Mouse (Mus musculus) frontal cortex, adult (tissue): Measurements from ENCODE around the gene Itpkb.
A peak's percentile ranks its signal among the peaks of the same experiment; 100 is the strongest.

Source experiments
- ATAC-seq: cut with Nextera tagmentation; 2 replicates; pipeline ENCODE4 v1.9.2; 2017; ENCODE audit warnings: mild to moderate bottlenecking, moderate library complexity, mixed read lengths; ENCODE audit not compliant: low TSS enrichment

Gene Itpkb

GRCm38 (mm10) chr1:180397734-180398133 lies 67.4 kb downstream of the Itpkb start:
- ATAC-seq: no peak

DNA sequence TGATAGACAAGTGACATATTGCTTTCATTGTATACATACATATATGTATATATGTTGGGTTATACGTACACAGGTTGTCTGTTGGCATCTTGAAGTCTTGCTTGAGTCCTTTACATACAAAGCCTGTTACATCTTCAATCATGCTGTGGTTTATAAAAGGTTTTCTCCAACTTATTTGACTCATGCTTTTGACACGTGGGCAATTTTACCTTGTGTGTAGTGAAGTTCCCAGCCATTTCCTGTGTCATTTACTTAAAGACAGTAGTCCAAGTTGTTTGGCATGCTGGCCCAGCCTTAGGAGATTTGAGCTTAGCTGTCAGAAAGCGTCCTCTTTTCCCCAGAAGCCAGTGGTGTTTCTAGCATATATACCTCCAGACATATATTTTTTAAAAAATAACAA lies 68.2 kb downstream of the Itpkb start:
- no peak for ATAC-seq

GRCm38 (mm10) chr1:180400691-180401455 lies 70.6 kb downstream of the Itpkb start:
- no peak for ATAC-seq

DNA sequence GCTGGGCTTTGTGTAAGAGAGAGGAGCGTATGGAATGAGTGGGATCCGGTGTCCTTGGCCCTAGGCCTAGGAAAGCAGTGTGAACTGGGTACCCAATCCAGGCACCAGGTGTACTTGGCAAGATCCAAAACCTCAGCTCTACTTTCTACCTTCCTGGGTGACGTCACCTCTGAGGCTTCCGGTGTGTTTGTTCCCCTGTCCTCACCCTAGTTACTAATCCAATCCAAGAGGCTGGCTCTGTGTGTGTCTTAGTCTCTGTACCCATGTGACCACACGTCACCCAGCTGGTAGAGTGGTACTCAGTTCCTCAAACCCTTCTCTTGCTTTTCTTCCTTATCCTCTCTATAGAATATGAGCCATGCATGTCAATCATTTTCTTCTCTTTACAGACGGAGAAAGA lies 71.4 kb downstream of the Itpkb start:
- ATAC-seq: no peak

GRCm38 (mm10) chr1:180402481-180403081 lies 72.3 kb downstream of the Itpkb start:
- ATAC-seq: no peak

GRCm38 (mm10) chr1:180403357-180403693 lies 73.0 kb downstream of the Itpkb start:
- no peak for ATAC-seq

GRCm38 (mm10) chr1:180403694-180404606 lies 73.7 kb downstream of the Itpkb start:
- no peak for ATAC-seq

GRCm38 (mm10) chr1:180404706-180405105 lies 74.4 kb downstream of the Itpkb start:
- no peak for ATAC-seq

GRCm38 (mm10) chr1:180405576-180406335 lies 75.5 kb downstream of the Itpkb start:
- no peak for ATAC-seq

DNA sequence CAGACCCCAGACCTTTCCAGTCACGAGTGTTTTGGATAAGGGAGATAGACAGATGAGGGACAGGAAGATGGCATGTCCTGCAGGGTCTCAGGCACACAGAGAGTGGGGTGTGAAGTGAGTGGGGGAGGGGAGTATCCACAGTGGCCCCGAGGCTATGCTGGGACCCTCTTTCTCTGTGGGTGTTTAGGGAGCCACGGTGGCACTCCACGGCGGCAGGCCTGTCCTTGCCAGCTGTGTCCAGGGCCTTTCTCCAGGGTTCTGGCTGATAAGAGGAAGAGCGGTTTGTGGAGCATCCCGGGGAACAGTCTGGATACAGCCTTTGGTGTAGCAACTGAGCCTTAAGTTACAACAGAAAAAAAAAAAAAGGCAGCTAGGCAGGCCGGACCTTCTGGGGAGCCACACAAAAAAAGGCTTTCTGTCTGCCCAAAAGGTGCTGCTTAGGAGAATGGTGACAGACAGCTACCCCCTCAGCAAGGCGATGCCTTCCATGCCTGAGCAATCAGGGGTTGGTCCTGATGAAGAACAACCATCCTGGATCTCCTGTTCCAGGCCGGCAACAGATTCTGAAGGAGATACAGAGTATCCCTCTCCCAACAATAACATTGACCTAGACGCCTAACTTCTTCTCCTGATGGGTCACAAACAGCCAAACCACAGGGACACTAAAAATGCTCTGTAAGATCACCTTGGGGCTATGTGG lies 76.2 kb downstream of the Itpkb start:
- ATAC-seq: no peak

GRCm38 (mm10) chr1:180407171-180407671 lies 76.9 kb downstream of the Itpkb start:
- ATAC-seq: peak; percentile 68

DNA sequence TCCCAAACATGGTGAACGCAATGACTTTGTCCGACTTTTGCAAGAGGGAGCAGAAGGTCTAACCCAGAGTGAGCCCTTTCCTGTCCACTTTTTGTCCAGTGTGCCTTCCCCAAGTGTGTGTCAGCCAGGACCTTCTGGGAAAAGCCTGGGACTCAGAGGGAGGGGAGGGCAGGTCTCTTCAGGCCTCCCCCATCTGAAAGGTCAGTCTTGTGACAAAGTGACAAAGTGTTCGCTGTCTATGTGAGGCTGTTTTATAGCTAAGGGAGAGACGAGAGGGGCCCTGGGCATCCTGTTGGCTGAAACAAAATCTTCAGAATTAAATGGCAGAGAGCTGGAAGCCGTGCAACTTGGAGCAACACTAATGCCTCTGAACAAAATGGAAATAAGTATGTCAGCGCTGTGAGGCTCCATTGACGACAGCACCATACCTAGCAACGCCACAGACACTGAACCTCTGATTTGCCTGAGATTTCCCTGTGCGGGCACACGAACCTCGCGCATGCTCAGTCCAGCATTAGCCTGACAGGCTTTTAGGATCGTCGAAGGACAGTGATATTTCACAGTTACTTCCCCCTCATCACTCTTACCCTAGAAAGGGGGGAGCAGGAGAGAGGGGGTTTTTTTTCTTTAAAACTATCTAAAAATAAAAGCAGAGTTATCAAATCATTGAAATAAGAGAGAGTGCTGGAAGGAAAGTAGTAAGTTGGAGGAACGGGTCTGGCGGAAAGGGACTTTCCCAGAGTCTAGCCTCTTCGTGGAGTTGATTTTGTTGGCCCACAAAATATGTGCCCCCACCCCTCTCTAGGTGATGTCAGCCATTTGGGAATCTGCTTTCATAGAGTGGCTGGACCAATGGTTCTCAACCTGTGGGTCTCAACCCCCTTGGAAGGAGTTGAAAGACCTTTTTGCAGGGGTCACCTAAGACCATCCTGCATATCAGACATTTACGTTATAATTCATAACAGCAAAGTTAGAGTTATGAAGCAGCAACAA lies 77.7 kb downstream of the Itpkb start:
- peak; percentile 33; the same call in 1 of the 2 replicates for ATAC-seq

- ATAC-seq: no peak
These were observed 78.5 kb downstream of the Itpkb start for GRCm38 (mm10) chr1:180408832-180409231.

DNA sequence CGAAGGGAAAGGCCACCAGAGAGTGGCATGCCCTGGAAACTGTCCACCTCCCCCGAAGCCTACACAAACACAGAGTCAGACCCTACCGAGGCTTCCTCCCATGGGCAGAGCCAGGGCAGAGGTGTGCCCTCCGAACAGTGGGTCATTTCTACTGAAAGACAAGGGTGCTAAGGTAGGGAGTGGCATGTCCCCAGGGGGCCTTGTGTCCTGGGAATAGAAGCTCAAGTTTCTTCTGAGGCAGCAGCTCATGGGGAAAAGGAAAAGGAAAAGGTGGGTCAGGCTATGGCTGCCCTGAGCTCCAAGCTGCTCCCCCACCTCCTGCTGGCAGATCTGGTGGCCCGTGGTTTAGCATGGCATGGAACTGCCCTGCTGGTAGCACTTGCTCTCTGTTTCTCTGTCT lies 79.5 kb downstream of the Itpkb start:
- ATAC-seq: no peak

- ATAC-seq: no peak
These were observed 80.0 kb downstream of the Itpkb start for GRCm38 (mm10) chr1:180410306-180410705.

GRCm38 (mm10) chr1:180415064-180415463 lies 84.8 kb downstream of the Itpkb start:
- ATAC-seq: no peak

DNA sequence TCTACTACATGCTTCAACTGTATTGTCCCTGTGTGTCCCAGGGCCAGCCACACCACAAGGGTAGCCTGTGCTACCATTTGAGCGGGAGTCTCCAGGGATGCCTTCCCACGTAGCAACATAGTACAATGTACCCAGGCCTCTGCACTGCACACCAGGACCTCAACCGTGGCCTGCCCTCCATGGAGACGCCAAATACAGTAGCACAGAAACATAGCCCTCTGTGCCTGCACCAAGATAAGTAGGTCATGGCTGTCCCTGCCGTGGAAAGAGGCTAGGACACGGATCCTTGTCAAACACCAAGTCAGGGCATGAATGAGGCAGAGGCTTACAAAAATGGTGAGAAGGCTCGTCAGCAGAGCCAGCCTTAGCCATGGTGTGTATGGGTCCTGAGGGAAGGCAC lies 85.6 kb downstream of the Itpkb start:
- no peak for ATAC-seq

DNA sequence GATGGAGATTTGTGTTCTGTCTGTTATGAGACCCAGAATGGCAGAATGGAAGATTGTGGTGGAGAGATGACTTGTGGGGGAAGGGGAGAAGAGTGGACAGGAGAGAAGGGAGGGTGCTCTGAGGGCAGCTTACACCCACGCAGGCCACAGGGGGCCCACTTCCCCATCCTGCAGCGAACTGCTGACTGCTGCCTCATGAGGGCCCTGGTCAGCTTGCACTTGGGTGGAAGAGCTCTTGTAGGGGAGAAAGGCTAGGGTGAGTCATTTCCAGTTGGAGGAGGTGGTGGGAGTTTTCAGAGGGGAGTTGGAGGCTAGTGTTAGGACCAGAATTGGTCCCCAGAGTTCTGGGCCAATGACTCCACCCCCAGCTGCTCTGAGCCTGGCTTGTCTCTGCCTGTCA lies 86.8 kb downstream of the Itpkb start:
- no peak for ATAC-seq

DNA sequence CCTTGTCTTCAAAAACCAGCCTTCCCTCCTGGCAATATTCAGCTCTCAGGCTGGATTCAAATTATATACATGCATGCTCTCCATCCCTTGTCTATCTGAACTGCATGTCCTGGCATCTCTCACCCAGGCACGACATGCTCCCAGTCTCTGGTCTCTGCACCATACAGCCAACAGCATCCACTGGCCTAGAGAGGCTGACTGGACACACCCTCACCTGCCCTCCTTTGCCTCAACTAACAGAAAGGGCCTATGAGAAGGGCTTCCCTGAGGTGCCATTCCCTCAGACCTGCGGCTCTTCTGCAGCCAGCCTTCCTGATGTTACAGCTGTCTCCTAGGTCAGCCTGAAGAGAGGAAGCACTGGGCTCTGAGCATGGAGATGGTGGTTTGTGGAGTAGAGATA lies 88.8 kb downstream of the Itpkb start:
- ATAC-seq: no peak
